ENCODE assay signal across 11 mouse cellular contexts in the genomic region with DNA sequence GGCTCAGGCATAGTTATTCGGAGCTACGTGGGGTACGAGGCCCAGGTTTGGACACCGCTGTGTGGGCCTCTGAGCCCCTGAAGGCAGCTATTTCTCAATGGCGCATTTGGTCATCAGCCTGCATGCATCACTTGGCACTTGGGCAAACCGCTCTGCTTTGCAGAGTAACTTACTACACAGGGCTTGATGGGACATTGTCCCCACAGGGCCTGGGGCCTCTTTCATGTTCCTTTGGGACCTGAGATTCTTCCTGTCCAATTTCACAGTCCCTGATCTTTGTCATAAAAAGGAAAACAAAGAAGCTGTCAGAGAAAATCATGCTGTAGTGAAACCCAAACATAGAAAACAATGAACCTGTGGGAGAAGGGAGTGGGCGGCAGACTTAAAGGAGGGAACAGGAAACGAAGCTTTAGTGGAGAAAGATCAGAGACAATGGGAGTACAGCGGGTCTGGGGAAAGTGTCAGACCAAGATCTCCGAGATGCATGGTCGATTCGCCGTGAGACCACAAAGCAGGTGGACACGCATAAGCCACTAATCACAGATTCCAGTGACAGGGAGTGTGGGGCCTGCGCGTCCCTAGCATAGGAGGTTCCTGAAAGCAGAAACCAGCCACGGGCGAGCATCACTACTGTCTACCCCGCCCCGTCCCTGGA. TPM values are rescaled to one million over a fixed set of nuclear protein-coding genes. Genes with fewer than 3 reads are reported as not detected.
DNase-seq lines count a peak whose midpoint lies in the region; ATAC-seq and TF ChIP-seq lines count a peak whose summit lies in the region.
"Had no signal": no experiment of that assay in that cellular context is flagged by ENCODE, and none has a peak within 500 bp of the region (broad histone marks: within the 10 kb centered on the region; RNA-seq: fewer than 3 reads in every experiment).

No protein-coding gene starts in this region.

- no peak overlapping the region for H3K4me3 ChIP-seq in embryonic facial prominence, embryonic 14.5 days (ENCODE audit: low read depth, low read length)
- no peak overlapping the region for H3K4me3 ChIP-seq in embryonic facial prominence, embryonic 10.5 days
- no peak overlapping the region for H3K4me3 ChIP-seq in midbrain, embryonic 10.5 days
- no peak overlapping the region for H3K4me3 ChIP-seq in midbrain, embryonic 13.5 days (replicated peaks)
- H3K4me3 ChIP-seq in small intestine, adult 2 months (ENCODE audit: low read depth, low read length): no peak overlapping the region

- no peak for TF ChIP-seq CTCF in small intestine, adult 2 months (IDR thresholded peaks at IDR 0.05; ENCODE audit: extremely low read depth, insufficient read length, insufficient replicate concordance, low read depth, low read length)

- 0 out of 2 replicates have a peak, but pooled peaks have one; percentile 19 for TF ChIP-seq POLR2A in small intestine, adult 2 months (IDR thresholded peaks at IDR 0.05; ENCODE audit: low read depth, low read length)

- peak; percentile 34; the same call in 1 of the 2 replicates for ATAC-seq in embryonic facial prominence, embryonic 14.5 days (ENCODE audit: low read depth)
- ATAC-seq in midbrain, embryonic 13.5 days: no peak; the same call in 1 of the 2 replicates
- peak; percentile 56 for ATAC-seq in inflammation-experienced regulatory T-cells, adult 6 months

- H3K36me3 ChIP-seq in embryonic facial prominence, embryonic 14.5 days (ENCODE audit: control insufficient read depth, insufficient read depth, low read length): no peaks in the 10 kb centered on the region
- no peaks in the 10 kb centered on the region for H3K36me3 ChIP-seq in embryonic facial prominence, embryonic 10.5 days (replicated peaks)
- no peaks in the 10 kb centered on the region for H3K36me3 ChIP-seq in midbrain, embryonic 10.5 days
- no peaks in the 10 kb centered on the region for H3K36me3 ChIP-seq in midbrain, embryonic 13.5 days
- no peaks in the 10 kb centered on the region for H3K36me3 ChIP-seq in small intestine, adult 2 months (ENCODE audit: control insufficient read depth, insufficient read depth, low read length)

- H3K9ac ChIP-seq in embryonic facial prominence, embryonic 14.5 days (ENCODE audit: low read depth, low read length): no peak overlapping the region
- H3K9ac ChIP-seq in midbrain, embryonic 13.5 days (replicated peaks): no peak overlapping the region

- no peaks in the 10 kb centered on the region for H3K27me3 ChIP-seq in embryonic facial prominence, embryonic 14.5 days (replicated peaks; ENCODE audit: control insufficient read depth, insufficient read depth, low read length)
- H3K27me3 ChIP-seq in embryonic facial prominence, embryonic 10.5 days (replicated peaks; ENCODE audit: low read depth, poor library complexity, severe bottlenecking): no peaks in the 10 kb centered on the region
- no peaks in the 10 kb centered on the region for H3K27me3 ChIP-seq in midbrain, embryonic 10.5 days (ENCODE audit: low read depth, poor library complexity, severe bottlenecking)
- no peaks in the 10 kb centered on the region for H3K27me3 ChIP-seq in midbrain, embryonic 13.5 days
- no peaks in the 10 kb centered on the region for H3K27me3 ChIP-seq in small intestine, adult 2 months (ENCODE audit: control insufficient read depth, insufficient read depth, low read length)

- H3K9me3 ChIP-seq in embryonic facial prominence, embryonic 14.5 days (ENCODE audit: control insufficient read depth, low read length): no peaks in the 10 kb centered on the region
- no peaks in the 10 kb centered on the region for H3K9me3 ChIP-seq in embryonic facial prominence, embryonic 10.5 days
- no peaks in the 10 kb centered on the region for H3K9me3 ChIP-seq in midbrain, embryonic 10.5 days (replicated peaks)
- H3K9me3 ChIP-seq in midbrain, embryonic 13.5 days: no peaks in the 10 kb centered on the region

- 72% methylated on average over 20 of the region's 20 CpGs for WGBS in embryonic facial prominence, embryonic 14.5 days
- 68% methylated on average over 20 of the region's 20 CpGs for WGBS in embryonic facial prominence, embryonic 10.5 days
- 45% methylated on average over 20 of the region's 20 CpGs for WGBS in midbrain, embryonic 10.5 days
- 30% methylated on average over 20 of the region's 20 CpGs for WGBS in midbrain, embryonic 13.5 days
- 81% methylated on average over 20 of the region's 20 CpGs for WGBS in small intestine, adult 2 months

- no peak for DNase-seq in embryonic facial prominence, embryonic 14.5 days (ENCODE audit: low spot score)
- no peak for DNase-seq in embryonic facial prominence, embryonic 10.5 days (ENCODE audit: low spot score)
- peak; percentile 44 for DNase-seq in midbrain, embryonic 10.5 days (ENCODE audit: low spot score)
- DNase-seq in adrenal gland, postnatal 36 days: no peak
- DNase-seq in adrenal gland, adult 2 months: no peak
- DNase-seq: cerebellum, postnatal 36 days; gastrocnemius, postnatal 36 days; thymus, postnatal 36 days had no signal

- H3K27ac ChIP-seq in embryonic facial prominence, embryonic 14.5 days (replicated peaks; ENCODE audit: low read depth, low read length): no peak overlapping the region
- no peak overlapping the region for H3K27ac ChIP-seq in embryonic facial prominence, embryonic 10.5 days (replicated peaks)
- H3K27ac ChIP-seq in midbrain, embryonic 10.5 days (replicated peaks): peak overlapping the region; percentile 69
- no peak overlapping the region for H3K27ac ChIP-seq in midbrain, embryonic 13.5 days
- peak overlapping the region; percentile 46 for H3K27ac ChIP-seq in small intestine, adult 2 months (ENCODE audit: insufficient read depth, low read depth, low read length)

- H3K4me1 ChIP-seq in embryonic facial prominence, embryonic 14.5 days (ENCODE audit: control insufficient read depth, insufficient read depth, low read length): peaks cover 5% of the 10 kb centered on the region; the same call in 1 of the 2 replicates
- H3K4me1 ChIP-seq in embryonic facial prominence, embryonic 10.5 days: peaks cover 21% of the 10 kb centered on the region
- peaks cover 42% of the 10 kb centered on the region for H3K4me1 ChIP-seq in midbrain, embryonic 10.5 days
- H3K4me1 ChIP-seq in midbrain, embryonic 13.5 days (replicated peaks): peaks cover 7% of the 10 kb centered on the region
- H3K4me1 ChIP-seq in small intestine, adult 2 months (ENCODE audit: control insufficient read depth, insufficient read depth, insufficient read length, low read length): peaks cover 27% of the 10 kb centered on the region

- no peak overlapping the region for H3K4me2 ChIP-seq in embryonic facial prominence, embryonic 14.5 days (ENCODE audit: low read depth, low read length)
- H3K4me2 ChIP-seq in midbrain, embryonic 13.5 days (replicated peaks): no peak overlapping the region

RNA-seq across cellular contexts. Expression of a gene that starts 48.2 kb away (rescaled TPM):
- polyA plus RNA-seq in embryonic facial prominence, embryonic 14.5 days (2014; fragmentation: Nextera tagmentation; extraction: Ambion mirVana): 3.4 and 3.9 TPM in 2 replicates
- polyA plus RNA-seq in embryonic facial prominence, embryonic 10.5 days (2016; fragmentation: Nextera tagmentation; extraction: Ambion mirVana): 2.6 and 3.2 TPM in 2 replicates
- polyA plus RNA-seq in midbrain, embryonic 10.5 days (2016; fragmentation: Nextera tagmentation; extraction: Ambion mirVana): 4.7 and 4.8 TPM in 2 replicates
- polyA plus RNA-seq in midbrain, embryonic 13.5 days (2015; fragmentation: Nextera tagmentation; extraction: Ambion mirVana): 1.5 and 1.6 TPM in 2 replicates
- 1 to 10 TPM; 7.2 to 9.6 (median 8.2) TPM for polyA plus RNA-seq in inflammation-experienced regulatory T-cells, adult 6 months (2017; shearing (Covaris generic))
- polyA plus RNA-seq in small intestine, adult 2 months (2012; rRNA removed): 0.84 and 1.3 TPM in 2 replicates
- 10 to 100 TPM; 15.1 to 21.0 TPM for total RNA-seq in adrenal gland, postnatal 36 days (2021)
- 10 to 100 TPM; 17.9 to 20.2 TPM for total RNA-seq in adrenal gland, adult 2 months (2021)
- 4.2 and 9.6 TPM in 2 replicates for polyA plus RNA-seq in adrenal gland, adult 2 months (2012; rRNA removed)

Comparison
In these comparisons a context has a peak if more than half of its experiments do, and no peak if none do; other contexts are left out.
1. H3K27ac ChIP-seq: peak in midbrain, embryonic 10.5 days (single experiment) and small intestine, adult 2 months (single experiment); none in embryonic facial prominence, embryonic 14.5 days (single experiment), embryonic facial prominence, embryonic 10.5 days (single experiment) and midbrain, embryonic 13.5 days (single experiment).